Comparison of ENCODE assay signal across 8 mouse cellular contexts in genomic region chrX:4136135-4136534, GRCm38 (mm10).
DNase-seq lines count a peak whose midpoint lies in the region; ATAC-seq lines count a peak whose summit lies in the region.
"Not testable (repeated sequence)": the region's sequence is repeated elsewhere in the genome, so short reads cannot be mapped to it uniquely, and the experiment has no call there.

No protein-coding gene starts in this region.

- peak; percentile 49 for ATAC-seq in activated CD4-positive, CD25-positive, alpha-beta regulatory T cell, adult 4 months
- ATAC-seq in granulocyte monocyte progenitor cell, adult 5-6 weeks (replicated peaks; ENCODE audit: poor library complexity, severe bottlenecking) = peak; percentile 90

- intact Hi-C loops in left cerebral cortex, postnatal 36 days (cut with DNase I) = not testable (repeated sequence)

- peak; percentile 48 to 54 for DNase-seq in cerebellum, postnatal 10 days
- DNase-seq in kidney, adult 18-20 months = peak; percentile 2
- DNase-seq in left cerebral cortex, postnatal 36 days (ENCODE audit: low spot score in 2 of 2) = peak; percentile 2 to 3
- peak; percentile 9 to 26 for DNase-seq in lung, postnatal 4 days
- DNase-seq in right cerebral cortex, postnatal 25 days = peak; percentile 7
- peak; percentile 31 for DNase-seq in urinary bladder, adult 2 months (ENCODE audit: low spot score)

Comparison
In these comparisons a context has a peak if more than half of its experiments do, and no peak if none do; other contexts are left out.
1. Peak in every context shown above with its lines: DNase-seq and ATAC-seq.